Comparison of ENCODE assay signal across 9 mouse cellular contexts in the genomic region with DNA sequence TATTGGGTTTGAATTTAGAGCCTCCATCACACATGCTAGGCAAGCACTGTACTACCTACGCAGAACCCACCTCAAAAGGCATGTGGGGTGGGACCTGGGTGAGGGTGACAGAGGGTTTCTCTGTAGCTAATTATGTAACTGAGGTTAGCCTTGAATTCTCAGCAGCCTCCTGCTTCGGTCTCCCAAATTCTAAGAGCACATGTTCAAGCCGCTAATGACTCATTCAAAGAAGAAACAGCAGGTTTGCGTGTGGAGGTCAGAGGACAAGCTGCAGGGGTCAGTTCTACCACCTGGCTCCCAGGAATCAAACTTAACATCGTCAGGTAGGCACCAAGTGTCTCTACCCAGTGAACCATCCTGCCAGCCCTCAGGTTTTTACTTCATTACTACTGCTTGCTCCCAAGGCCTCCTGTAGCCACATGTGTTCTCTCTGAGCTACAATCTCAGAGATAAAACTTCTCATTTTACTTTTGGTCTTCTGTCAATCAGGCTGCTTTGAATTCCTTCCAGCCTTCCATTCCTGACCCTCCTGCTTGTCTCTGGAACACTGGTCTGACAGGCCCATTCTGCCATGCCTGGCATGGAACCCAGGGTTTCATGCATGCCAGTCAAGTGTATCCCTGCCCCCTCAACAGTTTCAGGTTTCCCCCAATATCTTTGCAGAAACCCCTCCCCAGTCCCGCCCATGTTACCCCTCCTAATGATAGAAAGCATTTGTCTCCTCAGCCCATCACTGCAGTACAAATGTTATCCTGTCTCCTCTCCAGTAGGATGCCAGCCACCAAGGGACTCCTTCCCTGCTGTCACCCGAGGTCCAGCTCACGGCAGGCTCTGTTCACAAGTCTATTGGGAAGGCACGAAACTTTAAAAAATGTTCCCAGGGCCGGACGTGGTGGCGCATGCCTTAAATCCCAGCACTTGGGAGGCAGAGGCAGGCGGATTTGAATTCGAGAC. TPM values are rescaled to one million over a fixed set of nuclear protein-coding genes. Genes with fewer than 3 reads are reported as not detected.
DNase-seq lines count a peak whose midpoint lies in the region; ATAC-seq lines count a peak whose summit lies in the region.
"Had no signal": no experiment of that assay in that cellular context is flagged by ENCODE, and none has a peak within 500 bp of the region (broad histone marks: within the 10 kb centered on the region; RNA-seq: fewer than 3 reads in every experiment).

No protein-coding gene starts in this region.

- H3K27ac ChIP-seq in kidney, embryonic 14.5 days (ENCODE audit: low read depth, low read length) = no peak overlapping the region
- no peak overlapping the region for H3K27ac ChIP-seq in brown adipose tissue, adult 24 weeks (replicated peaks; ENCODE audit: low read depth, low read length)
- no peak overlapping the region for H3K27ac ChIP-seq in hindbrain, embryonic 16.5 days (ENCODE audit: low read depth, low read length)
- H3K27ac ChIP-seq in midbrain, embryonic 15.5 days = no peak overlapping the region

- no peak for DNase-seq in kidney, postnatal 10 days
- no peak for DNase-seq in left cerebral cortex, postnatal 36 days (ENCODE audit: low spot score in 2 of 2)
- DNase-seq in gastrocnemius, postnatal 25 days = no peak
- no peak for DNase-seq in layer of hippocampus, postnatal 10 days (ENCODE audit: low spot score in 2 of 2)
- DNase-seq: gastrocnemius, postnatal 10 days had no signal

- intact Hi-C loops in left cerebral cortex, postnatal 36 days (cut with DNase I) = no loop called here

- no peaks in the 10 kb centered on the region for H3K27me3 ChIP-seq in kidney, embryonic 14.5 days (ENCODE audit: control insufficient read depth, insufficient read depth, low read length)
- no peaks in the 10 kb centered on the region for H3K27me3 ChIP-seq in hindbrain, embryonic 16.5 days (replicated peaks; ENCODE audit: control insufficient read depth, insufficient read depth, low read length)
- H3K27me3 ChIP-seq in midbrain, embryonic 15.5 days (replicated peaks) = no peaks in the 10 kb centered on the region

- H3K4me3 ChIP-seq in kidney, embryonic 14.5 days (ENCODE audit: low read length) = peak overlapping the region; percentile 57
- H3K4me3 ChIP-seq in brown adipose tissue, adult 24 weeks (ENCODE audit: insufficient read depth, low read depth, low read length) = 0 out of 2 replicates have a peak overlapping the region, but pooled peaks have one; percentile 62
- peak overlapping the region; percentile 83 for H3K4me3 ChIP-seq in hindbrain, embryonic 16.5 days (ENCODE audit: low read length)
- H3K4me3 ChIP-seq in midbrain, embryonic 15.5 days = peak overlapping the region; percentile 85; the same call in 1 of the 2 replicates

- WGBS in kidney, embryonic 14.5 days = 50% methylated on average over 14 of the region's 14 CpGs
- WGBS in hindbrain, embryonic 16.5 days = 58% methylated on average over 14 of the region's 14 CpGs
- 61% methylated on average over 14 of the region's 14 CpGs for WGBS in midbrain, embryonic 15.5 days

- no peaks in the 10 kb centered on the region for H3K9me3 ChIP-seq in kidney, embryonic 14.5 days (ENCODE audit: control insufficient read depth, low read length)
- H3K9me3 ChIP-seq in hindbrain, embryonic 16.5 days (ENCODE audit: control insufficient read depth, low read length) = no peaks in the 10 kb centered on the region
- H3K9me3 ChIP-seq in midbrain, embryonic 15.5 days = no peaks in the 10 kb centered on the region

- peaks cover 10% of the 10 kb centered on the region; the same call in 1 of the 2 replicates for H3K4me1 ChIP-seq in kidney, embryonic 14.5 days (ENCODE audit: control insufficient read depth, insufficient read depth, low read length)
- H3K4me1 ChIP-seq in brown adipose tissue, adult 24 weeks (ENCODE audit: control insufficient read depth, insufficient read depth, insufficient read length, low read length) = peaks cover 14% of the 10 kb centered on the region; the same call in 1 of the 2 replicates
- H3K4me1 ChIP-seq in hindbrain, embryonic 16.5 days (ENCODE audit: control insufficient read depth, insufficient read depth, low read depth, low read length) = peaks cover 3% of the 10 kb centered on the region; the same call in 1 of the 2 replicates
- peaks cover 10% of the 10 kb centered on the region for H3K4me1 ChIP-seq in midbrain, embryonic 15.5 days

- H3K4me2 ChIP-seq in kidney, embryonic 14.5 days (replicated peaks; ENCODE audit: low read depth, low read length) = peak overlapping the region; percentile 83
- H3K4me2 ChIP-seq in hindbrain, embryonic 16.5 days (ENCODE audit: low read length) = peak overlapping the region; percentile 98
- H3K4me2 ChIP-seq in midbrain, embryonic 15.5 days = peak overlapping the region; percentile 97

- peak overlapping the region; percentile 65; the same call in 1 of the 2 replicates for H3K9ac ChIP-seq in kidney, embryonic 14.5 days (ENCODE audit: low read depth, low read length)
- no peak overlapping the region for H3K9ac ChIP-seq in hindbrain, embryonic 16.5 days (ENCODE audit: low read depth, low read length)
- no peak overlapping the region for H3K9ac ChIP-seq in midbrain, embryonic 15.5 days

- H3K36me3 ChIP-seq in kidney, embryonic 14.5 days (ENCODE audit: control insufficient read depth, insufficient read depth, low read length) = peaks cover 23% of the 10 kb centered on the region
- H3K36me3 ChIP-seq in hindbrain, embryonic 16.5 days (ENCODE audit: control insufficient read depth, insufficient read depth, low read length) = no peaks in the 10 kb centered on the region
- no peaks in the 10 kb centered on the region for H3K36me3 ChIP-seq in midbrain, embryonic 15.5 days (replicated peaks)

- ATAC-seq in kidney, embryonic 14.5 days (ENCODE audit: low FRiP score, low TSS enrichment) = no peak
- no peak for ATAC-seq in hindbrain, embryonic 16.5 days
- ATAC-seq in midbrain, embryonic 15.5 days (replicated peaks) = no peak

RNA-seq across cellular contexts. Expression of gene Spc24, which starts 1.2 kb away (rescaled TPM):
- polyA plus RNA-seq in kidney, embryonic 14.5 days (2014; fragmentation: Nextera tagmentation; extraction: Ambion mirVana) = 139 and 150 TPM in 2 replicates
- not detected in 2 replicates for polyA plus RNA-seq in brown adipose tissue, adult 24 weeks (2012; ENCODE audit: insufficient read depth, insufficient read length, missing spikeins)
- polyA plus RNA-seq in hindbrain, embryonic 16.5 days (2015; fragmentation: Nextera tagmentation; extraction: Ambion mirVana) = 21.2 and 26.0 TPM in 2 replicates
- 15.7 and 17.8 TPM in 2 replicates for polyA plus RNA-seq in midbrain, embryonic 15.5 days (2015; fragmentation: Nextera tagmentation; extraction: Ambion mirVana)
- 1 to 10 TPM; 1.5 TPM for total RNA-seq in left cerebral cortex, postnatal 36 days (2021)
- total RNA-seq in gastrocnemius, postnatal 25 days (2021) = 1 to 10 TPM in 1 of 2 experiments, under 1 TPM in 1; 0.77 to 2.2 TPM
- total RNA-seq in layer of hippocampus, postnatal 10 days (2021) = 1 to 10 TPM; 4.6 to 6.4 TPM

RNA-seq across cellular contexts. Expression of gene Ldlr, which starts 35.6 kb away (rescaled TPM):
- polyA plus RNA-seq in kidney, embryonic 14.5 days (2014; fragmentation: Nextera tagmentation; extraction: Ambion mirVana) = 13.2 and 15.8 TPM in 2 replicates
- polyA plus RNA-seq in brown adipose tissue, adult 24 weeks (2012; ENCODE audit: insufficient read depth, insufficient read length, missing spikeins) = 11.2 and 29.0 TPM in 2 replicates
- polyA plus RNA-seq in hindbrain, embryonic 16.5 days (2015; fragmentation: Nextera tagmentation; extraction: Ambion mirVana) = 15.6 and 17.5 TPM in 2 replicates
- 15.8 and 15.9 TPM in 2 replicates for polyA plus RNA-seq in midbrain, embryonic 15.5 days (2015; fragmentation: Nextera tagmentation; extraction: Ambion mirVana)
- 10 to 100 TPM; 16.1 to 21.0 TPM for total RNA-seq in left cerebral cortex, postnatal 36 days (2021)
- 1 to 10 TPM; 4.1 to 5.3 TPM for total RNA-seq in gastrocnemius, postnatal 25 days (2021)
- 10 to 100 TPM; 17.2 to 21.3 TPM for total RNA-seq in layer of hippocampus, postnatal 10 days (2021)

RNA-seq across cellular contexts. Expression of gene Kank2, which starts 39.7 kb away (rescaled TPM):
- polyA plus RNA-seq in kidney, embryonic 14.5 days (2014; fragmentation: Nextera tagmentation; extraction: Ambion mirVana) = 9.4 and 14.3 TPM in 2 replicates
- polyA plus RNA-seq in brown adipose tissue, adult 24 weeks (2012; ENCODE audit: insufficient read depth, insufficient read length, missing spikeins) = 19.7 and 29.7 TPM in 2 replicates
- polyA plus RNA-seq in hindbrain, embryonic 16.5 days (2015; fragmentation: Nextera tagmentation; extraction: Ambion mirVana) = 3.9 and 4.7 TPM in 2 replicates
- 5.8 TPM in 2 replicates for polyA plus RNA-seq in midbrain, embryonic 15.5 days (2015; fragmentation: Nextera tagmentation; extraction: Ambion mirVana)
- 1 to 10 TPM; 6.5 to 8.4 TPM for total RNA-seq in left cerebral cortex, postnatal 36 days (2021)
- total RNA-seq in gastrocnemius, postnatal 25 days (2021) = 10 to 100 TPM; 14.3 to 17.5 TPM
- 1 to 10 TPM; 7.5 to 7.8 TPM for total RNA-seq in layer of hippocampus, postnatal 10 days (2021)

Comparison
In these comparisons a context has a peak if more than half of its experiments do, and no peak if none do; other contexts are left out.
1. RNA of gene Spc24, which starts 1.2 kb away (polyA plus RNA-seq): 139 to 150 TPM in kidney, embryonic 14.5 days, 21.2 to 26.0 TPM in hindbrain, embryonic 16.5 days and 15.7 to 17.8 TPM in midbrain, embryonic 15.5 days; not detected in brown adipose tissue, adult 24 weeks; every median in the first group is over 10 times any median in the second.
2. Peak in every context shown above with its lines, with median percentiles within 50 percentile points of each other: H3K4me2 ChIP-seq and H3K4me3 ChIP-seq.